Mouse (Mus musculus) heart, postnatal 0 days (tissue): ENCODE results near the gene Rbms2. TPM values are rescaled to one million over a fixed set of nuclear protein-coding genes. Genes with fewer than 3 reads are reported as not detected.

Source experiments
- ATAC-seq: fragments of 200-750 bp; cut with Nextera tagmentation; 2 replicates; pipeline ENCODE4 v1.8.0; 2017; ENCODE audit warnings: low read depth, moderate number of reproducible peaks, moderate library complexity; ENCODE audit not compliant: insufficient read depth
- DNase-seq: peaks from one replicate; pipeline ENCODE4 v3.0.0-alpha.2; 2016; ENCODE audit warnings: low spot score
- H3K27ac ChIP-seq: fragments of 300-500 bp; sonication (generic); 2 replicates; pipeline ENCODE4 v1.5.1; 2014; ENCODE audit warnings: low read depth, mild to moderate bottlenecking
- H3K27me3 ChIP-seq: fragments of 300-500 bp; sonication (generic); 2 replicates; pipeline ENCODE4 v1.6.1; 2014; ENCODE audit warnings: low read length, mixed read lengths; ENCODE audit not compliant: control insufficient read depth, insufficient read depth
- H3K36me3 ChIP-seq: fragments of 300-500 bp; sonication (generic); replicated peaks from 2 replicates; pipeline ENCODE4 v1.6.1; 2014; ENCODE audit warnings: low read length, mixed read lengths; ENCODE audit not compliant: control insufficient read depth, insufficient read depth
- H3K4me1 ChIP-seq: fragments of 300-500 bp; sonication (generic); 2 replicates; pipeline ENCODE4 v1.6.1; 2014; ENCODE audit warnings: antibody characterized with exemption; ENCODE audit not compliant: control insufficient read depth, insufficient read depth
- H3K4me2 ChIP-seq: fragments of 300-500 bp; sonication (generic); 2 replicates; pipeline ENCODE4 v1.6.1; 2014; ENCODE audit warnings: low read depth, mild to moderate bottlenecking, low read length, moderate library complexity
- H3K4me3 ChIP-seq: fragments of 300-500 bp; sonication (generic); 2 replicates; pipeline ENCODE4 v1.5.1; 2014; ENCODE audit warnings: low read depth, low read length
- H3K9ac ChIP-seq: fragments of 300-500 bp; sonication (generic); replicated peaks from 2 replicates; pipeline ENCODE4 v1.6.1; 2014; ENCODE audit warnings: low read depth, low read length, mixed read lengths
- H3K9me3 ChIP-seq: fragments of 300-500 bp; sonication (generic); replicated peaks from 2 replicates; pipeline ENCODE4 v1.6.1; 2016; ENCODE audit warnings: low read length; ENCODE audit not compliant: control insufficient read depth
- CTCF ChIP-seq: IDR thresholded peaks from 2 replicates; pipeline ENCODE4 v1.5.1; 2016; ENCODE audit warnings: antibody characterized with exemption, control low read depth, low read depth
- EP300 ChIP-seq: IDR thresholded peaks from 2 replicates; pipeline ENCODE4 v1.6.1; 2016; ENCODE audit warnings: antibody characterized with exemption, low read depth
- WGBS: fragments of 180-500 bp; shearing (Covaris S2); extraction: QIAGEN DNeasy Blood & Tissue Kit; methylation state at CpG from one replicate; pipeline ENCODE4 v1.1.7; 2014; 5-methylcytosine and 5-hydroxymethylcytosine counted together
- polyA plus RNA-seq: library from polyadenylated mRNA; unstranded; fragments of >200 nt; fragmentation: Nextera tagmentation; extraction: Ambion mirVana; gene quantifications from 2 replicates; pipeline ENCODE4 v1.2.1, GENCODE M21; 2015
- total RNA-seq: library from RNA; depleted of rRNA; stranded (reverse); fragments of >200 nt; gene quantifications from 2 replicates; pipeline ENCODE4 v1.2.3, GENCODE M21; 2014; ENCODE audit warnings: low replicate concordance

Gene Rbms2
- total and polyA plus RNA-seq, 2 experiments from 2014 or later, result 29.9 to 41.9 TPM

DNA sequence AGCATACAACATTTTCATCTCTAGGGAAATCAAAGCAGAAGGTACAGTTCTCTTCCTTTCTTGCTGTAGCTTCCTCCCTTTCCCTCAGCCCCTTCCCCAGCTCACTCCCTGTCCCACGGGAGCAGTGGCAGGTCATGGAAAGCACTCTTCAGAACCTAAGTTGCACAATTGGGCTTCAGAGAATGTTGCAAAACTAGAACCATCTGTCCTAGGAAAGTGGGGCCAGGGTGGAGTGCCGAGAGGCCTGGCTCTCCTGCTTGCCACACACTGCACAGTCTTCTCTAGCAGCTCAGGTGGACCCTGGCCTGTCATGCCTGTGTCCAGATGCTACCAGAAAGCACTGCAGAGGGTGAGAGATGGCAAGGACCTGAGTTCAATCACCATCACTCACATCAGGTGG, 35.1 kb downstream of the Rbms2 start:
- Histone ChIP-seq H3K27me3 (no peaks in the 10 kb centered on the region), H3K4me3 (no peak overlapping the region), H3K27ac (no peak overlapping the region), H3K4me1 (peaks cover 4% of the 10 kb centered on the region; the same call in 1 of the 2 replicates), H3K9me3 (no peaks in the 10 kb centered on the region), H3K4me2 (no peak overlapping the region), H3K9ac (no peak overlapping the region), H3K36me3 (peaks cover 56% of the 10 kb centered on the region)
- DNase-seq, result no peak
- no peak for ATAC-seq
- WGBS, result 78% methylated on average over 2 of the region's 2 CpGs
- no peak for TF ChIP-seq CTCF
- TF ChIP-seq EP300, result no peak

GRCm38 (mm10) chr10:128143659-128144058, 36.4 kb downstream of the Rbms2 start:
- 62% methylated on average over 4 of the region's 4 CpGs for WGBS
- H3K4me3 ChIP-seq, result no peak overlapping the region
- H3K27ac ChIP-seq, result no peak overlapping the region
- TF ChIP-seq CTCF (no peak), EP300 (no peak)
- peaks cover 66% of the 10 kb centered on the region for H3K36me3 ChIP-seq
- no peak for DNase-seq
- H3K27me3 ChIP-seq, result no peaks in the 10 kb centered on the region
- no peaks in the 10 kb centered on the region for H3K9me3 ChIP-seq
- ATAC-seq, result no peak
- H3K4me2 ChIP-seq, result no peak overlapping the region
- H3K9ac ChIP-seq, result no peak overlapping the region
- no peaks in the 10 kb centered on the region for H3K4me1 ChIP-seq

DNA sequence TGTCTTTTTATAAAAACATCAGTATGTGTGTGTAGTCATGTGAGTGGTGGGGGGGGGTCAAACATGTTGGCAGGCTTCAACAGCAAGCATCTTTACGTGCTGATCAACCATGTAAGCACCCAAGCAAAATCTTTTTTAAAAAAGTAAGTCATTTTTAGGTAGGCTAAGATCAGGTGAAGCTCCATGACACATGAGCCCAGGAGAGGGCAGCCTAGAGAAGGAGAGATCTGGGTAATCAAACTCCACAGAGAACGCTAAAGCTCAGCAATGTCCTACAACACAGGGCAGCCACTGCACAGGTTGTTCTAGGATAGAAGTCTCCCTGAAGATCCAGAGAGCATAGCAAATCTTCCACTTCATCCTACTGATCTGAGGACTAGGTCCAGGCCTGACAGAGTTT, 37.9 kb downstream of the Rbms2 start:
- no peaks in the 10 kb centered on the region for H3K27me3 ChIP-seq
- no peak overlapping the region for H3K4me3 ChIP-seq
- DNase-seq, result peak; percentile 14
- 53% methylated on average over 2 of the region's 2 CpGs for WGBS
- H3K9ac ChIP-seq, result no peak overlapping the region
- H3K27ac ChIP-seq, result no peak overlapping the region
- no peaks in the 10 kb centered on the region for H3K9me3 ChIP-seq
- TF ChIP-seq EP300, result no peak
- TF ChIP-seq CTCF, result peak; percentile 42
- no peak overlapping the region for H3K4me2 ChIP-seq
- peaks cover 75% of the 10 kb centered on the region for H3K36me3 ChIP-seq
- no peak for ATAC-seq
- H3K4me1 ChIP-seq, result no peaks in the 10 kb centered on the region

- H3K9me3 ChIP-seq, result no peaks in the 10 kb centered on the region
- ATAC-seq (no peak), DNase-seq (peak; percentile 36)
- H3K27ac ChIP-seq, result no peak overlapping the region
- 71% methylated on average over 12 of the region's 12 CpGs for WGBS
- H3K27me3 ChIP-seq, result no peaks in the 10 kb centered on the region
- no peaks in the 10 kb centered on the region for H3K4me1 ChIP-seq
- no peak overlapping the region for H3K9ac ChIP-seq
- H3K36me3 ChIP-seq, result peaks cover 81% of the 10 kb centered on the region
- TF ChIP-seq CTCF, result peak; percentile 78
- TF ChIP-seq EP300, result no peak
- H3K4me3 ChIP-seq, result no peak overlapping the region
- no peak overlapping the region for H3K4me2 ChIP-seq
These were observed 39.7 kb downstream of the Rbms2 start for GRCm38 (mm10) chr10:128140236-128140952.

DNA sequence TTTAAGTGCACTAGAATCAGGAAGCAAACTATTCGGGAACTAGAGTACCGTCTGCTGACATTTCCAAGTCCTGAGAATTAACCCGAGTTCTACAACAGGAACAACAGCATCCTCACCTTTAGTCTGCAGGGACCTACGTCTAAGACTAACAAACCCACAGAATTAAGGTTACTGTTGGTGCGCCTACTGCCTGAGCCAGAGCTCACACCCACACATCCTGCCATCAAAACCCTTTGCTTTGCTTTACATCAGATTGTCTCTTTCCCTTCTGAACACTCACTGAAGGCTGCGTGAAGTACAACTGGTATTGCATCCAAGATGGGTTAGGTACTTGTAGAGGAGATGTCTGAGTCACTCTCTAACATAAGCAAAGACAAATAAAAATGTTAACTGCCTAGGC, 44.7 kb downstream of the Rbms2 start:
- no peak for TF ChIP-seq CTCF
- TF ChIP-seq EP300, result no peak

More for the DNA sequence above, 44.7 kb downstream of the Rbms2 start:
- ATAC-seq, result no peak
- Histone ChIP-seq H3K9ac (no peak overlapping the region), H3K4me1 (no peaks in the 10 kb centered on the region), H3K4me3 (no peak overlapping the region), H3K27me3 (no peaks in the 10 kb centered on the region), H3K27ac (no peak overlapping the region), H3K9me3 (no peaks in the 10 kb centered on the region), H3K36me3 (peaks cover 82% of the 10 kb centered on the region), H3K4me2 (no peak overlapping the region)
- no peak for DNase-seq
- 86% methylated on average over 6 of the region's 6 CpGs for WGBS
